Mouse (Mus musculus): Measurements from ENCODE around the gene Slco4c1.

DNA sequence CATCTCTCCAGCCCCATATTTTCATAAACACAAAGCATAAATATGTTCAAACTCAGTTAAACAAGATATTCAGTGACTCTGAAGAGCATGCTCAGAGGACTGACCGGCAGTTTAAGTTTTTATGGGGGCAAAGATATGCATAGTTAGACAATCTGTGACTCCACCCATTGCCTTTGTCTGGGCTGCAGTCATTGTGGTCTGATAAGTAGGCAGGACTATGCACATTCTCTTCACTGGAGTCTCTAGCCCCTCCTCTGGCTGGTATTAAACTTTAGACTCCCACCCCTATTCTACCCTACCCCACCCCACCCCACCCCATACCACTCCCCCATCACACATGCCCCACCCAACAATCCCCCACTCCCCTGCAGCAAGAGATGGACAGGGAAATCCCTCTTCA lies 4.1 kb upstream of the Slco4c1 start:
- TF ChIP-seq POLR2A (IDR thresholded peaks at IDR 0.05; ENCODE audit: borderline replicate concordance, extremely low read depth, low read depth, low read length) (no peak), CTCF (IDR thresholded peaks at IDR 0.05; ENCODE audit: insufficient read depth, low read length) (no peak)
